Mouse (Mus musculus) heart, embryonic 12.5 days (tissue): Measurements from ENCODE around the gene Vps29. TPM values are rescaled to one million over a fixed set of nuclear protein-coding genes. Genes with fewer than 3 reads are reported as not detected.
"Not testable (repeated sequence)": the region's sequence is repeated elsewhere in the genome, so short reads cannot be mapped to it uniquely, and the experiment has no call there.

Source experiments
- ATAC-seq: fragments of 200-750 bp; cut with Nextera tagmentation; 2 replicates; pipeline ENCODE4 v1.8.0; 2017; ENCODE audit warnings: moderate TSS enrichment, moderate library complexity; ENCODE audit not compliant: insufficient number of reproducible peaks, low FRiP score
- H3K27ac ChIP-seq: fragments of 300-500 bp; sonication (generic); 2 replicates; pipeline ENCODE4 v1.5.1; 2016; ENCODE audit warnings: mild to moderate bottlenecking, moderate library complexity; ENCODE audit not compliant: poor library complexity, severe bottlenecking
- H3K27me3 ChIP-seq: fragments of 300-500 bp; sonication (generic); replicated peaks from 2 replicates; pipeline ENCODE4 v1.6.1; 2016; ENCODE audit warnings: mild to moderate bottlenecking, moderate library complexity
- H3K36me3 ChIP-seq: fragments of 300-500 bp; sonication (generic); 2 replicates; pipeline ENCODE4 v1.6.1; 2016; ENCODE audit warnings: mild to moderate bottlenecking, moderate library complexity
- H3K4me1 ChIP-seq: fragments of 300-500 bp; sonication (generic); replicated peaks from 2 replicates; pipeline ENCODE4 v1.6.1; 2016; ENCODE audit warnings: mild to moderate bottlenecking
- H3K4me2 ChIP-seq: fragments of 300-500 bp; sonication (generic); 2 replicates; pipeline ENCODE4 v1.6.1; 2016; ENCODE audit warnings: mild to moderate bottlenecking, moderate library complexity
- H3K4me3 ChIP-seq: fragments of 300-500 bp; sonication (generic); 2 replicates; pipeline ENCODE4 v1.5.1; 2016; ENCODE audit warnings: mild to moderate bottlenecking
- H3K9ac ChIP-seq: fragments of 300-500 bp; sonication (generic); 2 replicates; pipeline ENCODE4 v1.6.1; 2016; ENCODE audit warnings: mild to moderate bottlenecking, moderate library complexity
- H3K9me3 ChIP-seq: fragments of 300-500 bp; sonication (generic); replicated peaks from 2 replicates; pipeline ENCODE4 v1.6.1; 2016; ENCODE audit warnings: mild to moderate bottlenecking, moderate library complexity
- WGBS: fragments of 180-500 bp; shearing (Covaris S2); methylation state at CpG from one replicate; pipeline ENCODE4 v1.1.7; 2016; 5-methylcytosine and 5-hydroxymethylcytosine counted together
- polyA plus RNA-seq: library from polyadenylated mRNA; unstranded; fragments of >200 nt; fragmentation: Nextera tagmentation; extraction: Ambion mirVana; gene quantifications from 2 replicates; pipeline ENCODE4 v1.2.1, GENCODE M21; 2016

The Vps29 gene
- polyA plus RNA-seq, 1 experiment from 2014 or later, result 232 TPM

DNA sequence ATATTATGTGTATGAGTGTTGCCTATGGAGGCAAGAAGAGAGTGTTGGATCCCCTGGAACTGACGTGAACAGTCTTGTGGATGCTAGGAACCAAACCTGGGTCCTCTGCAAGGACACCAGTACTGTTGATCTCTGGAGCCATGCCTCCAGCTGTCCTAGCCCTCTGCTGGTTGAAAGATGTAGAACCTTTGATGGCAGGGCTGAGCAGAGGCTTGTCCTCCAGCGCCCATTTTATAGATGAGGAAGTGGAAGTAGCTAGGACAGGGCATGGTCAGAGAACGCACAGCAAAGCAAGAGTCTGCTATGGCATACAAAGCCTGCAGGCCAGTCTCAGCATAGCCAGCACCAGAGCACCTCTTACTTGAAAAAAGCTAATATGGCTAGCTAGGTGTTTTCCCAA lies 36.1 kb upstream of the Vps29 start:
- ATAC-seq, result no peak
- 75% methylated on average over 3 of the region's 3 CpGs for WGBS
- no peaks in the 10 kb centered on the region for H3K27me3 ChIP-seq
- H3K4me2 ChIP-seq, result no peak overlapping the region
- peaks cover 62% of the 10 kb centered on the region for H3K4me1 ChIP-seq
- H3K36me3 ChIP-seq, result peaks cover 51% of the 10 kb centered on the region
- H3K27ac ChIP-seq, result 0 out of 2 replicates have a peak overlapping the region, but pooled peaks have one; percentile 92
- no peaks in the 10 kb centered on the region for H3K9me3 ChIP-seq
- no peak overlapping the region for H3K9ac ChIP-seq
- no peak overlapping the region for H3K4me3 ChIP-seq

GRCm38 (mm10) chr5:122318976-122319375 lies 35.2 kb upstream of the Vps29 start:
- WGBS, result 81% methylated on average over 3 of the region's 3 CpGs
- not testable (repeated sequence) for H3K4me3 ChIP-seq, H3K9me3 ChIP-seq, H3K27me3 ChIP-seq, H3K4me2 ChIP-seq, H3K9ac ChIP-seq, ATAC-seq
- Histone ChIP-seq H3K27ac (peak overlapping the region; percentile 92), H3K36me3 (peaks cover 46% of the 10 kb centered on the region), H3K4me1 (peaks cover 57% of the 10 kb centered on the region)

GRCm38 (mm10) chr5:122319474-122320204 lies 34.5 kb upstream of the Vps29 start:
- Histone ChIP-seq H3K27me3 (no peaks in the 10 kb centered on the region), H3K4me2 (no peak overlapping the region), H3K9me3 (no peaks in the 10 kb centered on the region), H3K4me3 (no peak overlapping the region), H3K9ac (0 out of 2 replicates have a peak overlapping the region, but pooled peaks have one; percentile 37), H3K27ac (peak overlapping the region; percentile 92), H3K4me1 (peaks cover 50% of the 10 kb centered on the region), H3K36me3 (peaks cover 48% of the 10 kb centered on the region)
- WGBS, result 55% methylated on average over 14 of the region's 14 CpGs
- 0 out of 2 replicates have a peak, but pooled peaks have one; percentile 28 for ATAC-seq

GRCm38 (mm10) chr5:122320205-122320781 lies 33.9 kb upstream of the Vps29 start:
- peak overlapping the region; percentile 92 for H3K27ac ChIP-seq
- peaks cover 44% of the 10 kb centered on the region for H3K4me1 ChIP-seq
- no peak overlapping the region for H3K4me3 ChIP-seq
- H3K9me3 ChIP-seq, result no peaks in the 10 kb centered on the region
- H3K27me3 ChIP-seq, result no peaks in the 10 kb centered on the region
- 0 out of 2 replicates have a peak overlapping the region, but pooled peaks have one; percentile 37 for H3K9ac ChIP-seq
- H3K36me3 ChIP-seq, result peaks cover 54% of the 10 kb centered on the region
- 64% methylated on average over 12 of the region's 12 CpGs for WGBS
- no peak for ATAC-seq
- no peak overlapping the region for H3K4me2 ChIP-seq

DNA sequence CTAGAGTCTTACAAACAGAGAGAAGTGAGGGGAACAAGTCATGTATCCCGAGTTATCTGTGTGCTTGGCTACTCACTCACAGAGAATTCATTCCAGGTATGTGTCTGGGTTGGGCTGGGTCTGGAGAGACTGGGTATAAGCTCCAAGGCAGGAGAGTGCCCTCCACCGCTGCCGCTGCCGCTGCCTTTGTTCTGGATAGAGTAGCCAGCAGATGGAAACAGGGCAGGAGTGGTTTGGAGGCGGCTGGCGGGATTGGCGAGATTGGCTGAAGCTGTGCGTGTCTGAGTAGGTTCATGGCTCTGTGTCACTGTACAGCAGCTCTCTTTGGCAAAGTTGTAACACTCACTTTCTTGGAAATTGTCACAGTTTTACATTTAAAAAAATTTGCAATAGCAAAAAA lies 30.6 kb upstream of the Vps29 start:
- Histone ChIP-seq H3K4me1 (peaks cover 23% of the 10 kb centered on the region), H3K4me2 (no peak overlapping the region), H3K9ac (no peak overlapping the region; the same call in 1 of the 2 replicates), H3K4me3 (no peak overlapping the region), H3K27ac (no peak overlapping the region), H3K9me3 (no peaks in the 10 kb centered on the region), H3K36me3 (peaks cover 59% of the 10 kb centered on the region), H3K27me3 (no peaks in the 10 kb centered on the region)
- WGBS, result 68% methylated on average over 8 of the region's 8 CpGs
- no peak for ATAC-seq

GRCm38 (mm10) chr5:122324608-122325431 lies 29.3 kb upstream of the Vps29 start:
- WGBS, result 86% methylated on average over 23 of the region's 23 CpGs
- no peak overlapping the region for H3K4me2 ChIP-seq
- H3K36me3 ChIP-seq, result peaks cover 61% of the 10 kb centered on the region
- no peaks in the 10 kb centered on the region for H3K27me3 ChIP-seq
- H3K27ac ChIP-seq, result no peak overlapping the region
- H3K9me3 ChIP-seq, result no peaks in the 10 kb centered on the region
- no peak for ATAC-seq
- H3K9ac ChIP-seq, result no peak overlapping the region
- peaks cover 11% of the 10 kb centered on the region for H3K4me1 ChIP-seq
- H3K4me3 ChIP-seq, result no peak overlapping the region

GRCm38 (mm10) chr5:122325477-122325876 lies 28.7 kb upstream of the Vps29 start:
- Histone ChIP-seq H3K4me2 (no peak overlapping the region), H3K4me3 (no peak overlapping the region), H3K9ac (no peak overlapping the region), H3K9me3 (no peaks in the 10 kb centered on the region), H3K36me3 (peaks cover 55% of the 10 kb centered on the region), H3K27ac (no peak overlapping the region), H3K27me3 (no peaks in the 10 kb centered on the region), H3K4me1 (peaks cover 5% of the 10 kb centered on the region)
- WGBS, result 78% methylated on average over 8 of the region's 8 CpGs
- ATAC-seq, result no peak

- no peaks in the 10 kb centered on the region for H3K27me3 ChIP-seq
- H3K4me1 ChIP-seq, result no peaks in the 10 kb centered on the region
- no peak overlapping the region for H3K9ac ChIP-seq
- H3K27ac ChIP-seq, result no peak overlapping the region
- 88% methylated on average over 3 of the region's 3 CpGs for WGBS
- no peaks in the 10 kb centered on the region for H3K9me3 ChIP-seq
- H3K36me3 ChIP-seq, result peaks cover 39% of the 10 kb centered on the region
- no peak overlapping the region for H3K4me3 ChIP-seq
- no peak for ATAC-seq
- no peak overlapping the region for H3K4me2 ChIP-seq
These were observed 26.9 kb upstream of the Vps29 start for GRCm38 (mm10) chr5:122327283-122327682.

- Histone ChIP-seq H3K27ac (no peak overlapping the region), H3K4me3 (no peak overlapping the region), H3K9me3 (no peaks in the 10 kb centered on the region), H3K36me3 (peaks cover 25% of the 10 kb centered on the region), H3K27me3 (no peaks in the 10 kb centered on the region), H3K9ac (no peak overlapping the region), H3K4me2 (no peak overlapping the region), H3K4me1 (no peaks in the 10 kb centered on the region)
- no peak for ATAC-seq
- WGBS, result 84% methylated on average over 4 of the region's 4 CpGs
These were observed 23.9 kb upstream of the Vps29 start for GRCm38 (mm10) chr5:122330269-122330668.

- H3K27me3 ChIP-seq, result no peaks in the 10 kb centered on the region
- no peak for ATAC-seq
- H3K27ac ChIP-seq, result no peak overlapping the region
- no peak overlapping the region for H3K4me3 ChIP-seq
- H3K36me3 ChIP-seq, result no peaks in the 10 kb centered on the region
- H3K4me1 ChIP-seq, result no peaks in the 10 kb centered on the region
- H3K9me3 ChIP-seq, result no peaks in the 10 kb centered on the region
- WGBS, result 60% methylated on average over 3 of the region's 3 CpGs
- no peak overlapping the region for H3K9ac ChIP-seq
- no peak overlapping the region for H3K4me2 ChIP-seq
These were observed 19.5 kb upstream of the Vps29 start for GRCm38 (mm10) chr5:122334682-122335081.
